Mouse (Mus musculus): Measurements from ENCODE around the gene Gm10803.

Gm10803 gene

DNA sequence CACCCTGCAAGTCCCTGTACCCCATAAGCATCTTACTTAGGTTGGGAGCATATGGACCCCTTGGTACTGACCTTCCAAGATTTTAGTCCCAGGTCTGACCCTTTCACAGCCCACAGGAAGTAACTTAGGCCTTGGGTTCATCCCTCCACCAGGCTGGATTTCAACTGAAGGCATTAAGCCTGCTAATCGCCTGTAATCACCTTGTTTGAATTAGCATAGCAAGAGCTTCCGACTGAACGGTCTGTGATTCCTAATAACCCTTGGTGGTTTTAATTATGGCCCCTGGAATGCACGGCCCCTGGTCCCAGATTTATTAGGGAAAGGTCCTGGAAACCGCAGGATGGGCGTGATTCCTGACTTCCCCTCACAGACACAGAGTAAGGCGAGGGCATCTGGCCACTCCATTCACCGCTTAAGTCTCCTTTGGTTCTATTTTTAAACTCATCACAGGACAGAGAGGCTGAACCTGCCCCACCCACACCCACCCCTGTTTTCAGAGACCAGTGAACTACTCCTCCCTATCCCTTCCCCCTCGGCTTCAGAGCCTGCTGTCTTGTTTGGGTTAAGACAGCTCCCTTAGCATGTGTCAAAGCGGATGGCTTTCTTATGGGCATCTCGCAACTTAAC lies 31.9 kb downstream of the Gm10803 start:
- DNase-seq (ENCODE audit: low spot score), result no peak

DNA sequence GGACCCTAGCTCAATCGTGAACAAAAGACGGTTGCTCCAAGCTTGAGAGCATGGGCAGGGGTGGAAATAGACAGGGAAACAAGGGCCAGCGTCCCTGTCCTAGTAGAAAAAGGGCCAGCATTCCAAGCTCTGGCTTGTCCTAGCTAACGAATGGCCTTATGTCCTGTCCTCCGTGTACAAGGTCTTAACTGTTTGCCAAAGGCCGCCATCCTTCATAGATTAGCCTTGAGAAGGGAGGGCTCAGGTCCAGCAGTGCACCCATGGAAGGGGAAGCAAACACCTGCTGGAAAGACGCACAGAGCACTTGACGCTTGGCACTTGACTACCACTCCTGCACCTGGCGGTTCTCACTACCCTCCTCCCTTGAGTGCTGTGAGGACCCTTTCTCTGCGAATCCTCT lies 32.8 kb downstream of the Gm10803 start:
- no peak for DNase-seq (ENCODE audit: low spot score)

DNA sequence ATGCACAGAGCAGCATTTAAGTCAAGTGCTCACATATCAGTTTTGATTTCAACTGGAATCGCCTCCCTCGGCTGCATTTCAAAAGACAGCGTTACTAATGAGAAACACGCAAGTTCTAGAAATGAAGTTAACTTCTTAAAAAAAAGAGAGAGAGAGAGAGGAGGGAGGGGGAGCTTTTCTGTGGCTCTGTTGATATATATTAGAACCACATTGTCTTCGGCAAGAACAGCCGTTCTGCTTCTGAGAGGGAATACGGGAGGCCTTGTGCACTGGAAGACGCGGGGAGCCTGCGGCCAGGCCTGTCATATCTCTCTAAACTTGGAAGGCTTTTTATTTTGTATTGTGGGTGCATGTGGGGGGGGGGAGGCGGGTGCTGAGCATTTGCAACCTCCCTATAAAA lies 36.8 kb downstream of the Gm10803 start:
- DNase-seq (ENCODE audit: low spot score), result no peak

DNA sequence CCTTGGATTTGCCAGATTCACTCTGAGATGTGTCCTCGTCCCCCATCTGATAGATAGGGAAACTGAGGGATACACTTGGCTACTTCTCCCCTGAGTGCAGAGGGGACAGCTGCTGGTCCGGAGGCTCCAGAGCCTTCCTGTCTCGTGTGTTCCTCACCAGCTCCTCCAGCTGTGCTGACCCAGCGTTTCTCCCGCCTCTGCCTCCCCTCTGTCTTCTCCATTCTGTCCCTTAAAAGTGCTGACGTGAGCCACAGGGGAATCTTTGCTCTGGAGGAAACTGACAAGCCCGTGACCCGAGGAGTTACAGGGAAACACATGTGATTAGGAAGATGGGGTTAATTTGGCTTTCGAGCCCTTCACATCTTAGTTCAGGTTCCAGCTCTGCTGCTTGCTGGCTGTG lies 39.4 kb downstream of the Gm10803 start:
- DNase-seq (ENCODE audit: low spot score), result peak; percentile 12

DNA sequence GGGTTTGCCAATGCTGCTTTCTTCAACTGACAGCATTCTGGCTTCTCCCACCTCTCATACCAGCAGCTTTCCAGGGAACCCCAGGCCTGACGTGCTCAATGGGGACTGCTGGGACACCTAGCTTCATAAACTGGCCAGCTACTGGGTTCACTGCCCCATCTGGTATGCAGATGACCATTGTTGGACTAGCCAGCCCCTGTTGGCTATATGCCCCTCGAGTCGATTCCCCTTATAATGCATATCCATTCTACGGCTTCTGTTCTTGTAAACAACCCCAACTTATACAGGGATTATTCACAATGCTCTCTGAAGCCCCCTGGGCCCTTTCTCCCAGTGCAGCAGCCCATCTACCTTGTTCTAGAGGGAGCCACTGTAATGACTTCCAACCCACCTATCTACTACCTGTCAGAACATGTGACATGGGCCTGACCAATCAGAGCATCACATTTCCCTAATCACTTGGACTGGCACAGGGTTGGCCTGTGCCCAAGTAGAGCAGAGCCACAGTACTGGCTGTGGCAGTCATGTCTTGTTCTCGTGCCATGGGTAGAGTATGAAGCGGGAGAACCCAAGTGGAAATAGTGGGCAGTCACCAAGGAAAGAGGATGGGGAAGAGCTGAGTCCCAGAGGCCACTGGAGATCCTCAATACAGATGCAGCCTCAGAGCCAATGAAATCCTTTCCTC lies 44.4 kb downstream of the Gm10803 start:
- no peak for DNase-seq (ENCODE audit: low spot score)

DNA sequence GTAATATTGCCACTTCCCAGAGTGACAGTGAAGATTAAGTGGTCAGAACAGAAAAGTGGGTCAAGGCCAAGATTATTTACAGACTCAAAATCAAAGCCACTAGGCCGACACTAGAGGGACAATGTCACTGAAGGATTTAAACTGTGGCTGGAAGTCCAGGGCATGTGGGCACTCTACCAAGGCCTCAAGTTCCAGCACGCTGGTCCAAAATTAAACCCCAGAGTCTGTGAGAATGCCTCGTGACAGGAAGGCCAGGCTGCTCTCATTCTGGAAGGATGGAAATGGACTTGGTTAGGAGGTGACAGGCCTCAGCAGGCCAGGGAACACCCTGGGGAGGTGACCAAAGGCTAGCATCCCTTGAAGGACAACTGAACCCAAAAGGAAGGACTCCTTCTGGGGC lies 48.4 kb downstream of the Gm10803 start:
- DNase-seq (ENCODE audit: low spot score), result no peak

DNA sequence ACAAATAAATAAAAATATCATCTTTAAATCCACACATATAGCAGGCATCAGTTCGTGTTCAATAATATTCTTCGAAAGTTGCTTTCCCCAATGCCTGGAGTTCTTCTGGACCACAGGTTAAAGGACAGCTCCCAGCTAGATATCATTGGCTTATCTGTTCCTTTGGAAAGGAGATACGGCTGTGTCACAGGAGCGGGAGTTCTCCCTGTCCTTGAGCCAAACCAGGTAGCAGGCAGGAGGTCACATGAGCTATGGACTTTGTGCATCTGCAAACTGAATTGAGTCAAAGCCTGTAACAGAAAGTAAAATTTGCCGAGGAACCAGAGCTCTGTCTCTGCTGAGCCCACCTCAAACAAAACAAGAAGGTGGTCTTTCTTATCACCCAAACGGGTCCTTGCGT lies 52.7 kb downstream of the Gm10803 start:
- DNase-seq (ENCODE audit: low spot score), result no peak

All from left cerebral cortex, adult 11 months (tissue).